Mouse (Mus musculus) kidney, adult 2 months (tissue): ENCODE results near the gene E130114P18Rik.

Experiments
- CTCF ChIP-seq: fragments of 200-500 bp; conservative IDR thresholded peaks from 2 replicates; pipeline ENCODE4 v1.5.1; 2011; ENCODE audit warnings: low read depth, mild to moderate bottlenecking, control low read depth, low read length, moderate library complexity, mixed read lengths; ENCODE audit not compliant: insufficient read depth, insufficient read length
- POLR2A ChIP-seq: fragments of 200-500 bp; IDR thresholded peaks from one replicate; pipeline ENCODE4 v1.6.1; 2011; ENCODE audit warnings: low read depth, low read length, control low read depth

GRCm38 (mm10) chr4:97609329-97609728, 168.5 kb downstream of the E130114P18Rik start:
- no peak for TF ChIP-seq POLR2A
- no peak for TF ChIP-seq CTCF
